Mouse (Mus musculus) testis, adult 2 months (tissue): ENCODE measurements around the gene Tecpr2.

ENCODE experiments used
- CTCF ChIP-seq: fragments of 200-500 bp; IDR thresholded peaks from 2 replicates; pipeline ENCODE4 v1.5.1; 2012; ENCODE audit warnings: low read depth, mild to moderate bottlenecking, inconsistent platforms, low read length, moderate library complexity; ENCODE audit not compliant: control insufficient read depth, insufficient read depth, insufficient replicate concordance
- POLR2A ChIP-seq: fragments of 200-500 bp; IDR thresholded peaks from 2 replicates; pipeline ENCODE4 v1.6.1; 2012; ENCODE audit warnings: low read depth, mild to moderate bottlenecking, inconsistent platforms, low read length, moderate library complexity; ENCODE audit not compliant: control insufficient read depth

DNA sequence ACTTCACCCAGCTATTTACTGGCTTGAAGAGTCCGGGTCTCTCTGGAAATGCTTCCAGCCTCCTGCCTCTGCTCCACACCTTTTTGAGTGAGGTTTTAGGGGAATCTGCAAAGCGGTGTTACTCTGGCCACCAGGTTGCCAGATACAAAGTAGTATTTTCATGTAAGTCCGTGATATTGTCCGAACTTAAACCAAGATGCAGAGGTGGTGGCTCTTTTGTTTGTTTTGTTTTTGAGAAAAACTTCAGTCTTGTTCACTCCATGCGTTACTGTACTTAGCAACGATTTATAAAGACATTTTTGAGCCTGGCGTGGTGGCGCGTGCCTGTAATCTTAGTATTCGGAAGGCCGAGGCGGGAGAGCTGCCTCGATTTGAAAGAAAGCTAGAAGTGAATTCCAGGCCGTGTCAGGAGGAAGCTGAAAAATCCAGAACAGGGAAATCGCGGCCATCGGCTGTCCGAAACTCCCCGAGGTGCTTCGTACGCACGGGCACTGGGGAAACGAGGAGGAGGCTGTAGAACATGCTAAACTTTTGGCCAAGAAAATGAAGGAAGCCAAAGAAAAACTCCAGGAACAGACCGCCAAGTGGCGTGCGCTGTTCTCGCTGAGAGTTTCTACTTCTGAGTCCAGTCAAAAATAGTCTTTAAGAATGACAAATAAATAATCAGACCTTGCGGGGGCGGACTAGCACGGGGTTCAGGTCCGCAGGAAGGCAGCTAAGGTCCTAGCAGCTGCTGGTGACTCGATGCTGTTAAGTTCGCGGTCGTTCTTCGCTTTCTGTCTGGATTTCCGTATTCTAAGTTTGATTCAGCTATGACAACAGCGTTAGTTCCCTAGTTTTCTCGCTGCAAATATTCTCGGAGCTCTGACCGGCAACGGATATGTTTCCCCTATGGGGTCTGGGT lies 44.6 kb upstream of the Tecpr2 start:
- TF ChIP-seq POLR2A, result no peak
- no peak for TF ChIP-seq CTCF
